ENCODE assay signal across 1 mouse cellular context in genomic region chr11:77512891-77513810, GRCm38 (mm10).
TF ChIP-seq lines count a peak whose summit lies in the region.

No protein-coding gene starts in this region.

TF ChIP-seq in CH12.LX, 34 proteins besides CTCF, POLR2A, EP300 and RAD21:
- TF ChIP-seq TCF12 (IDR thresholded peaks at IDR 0.05; ENCODE audit: low read depth, low read length) (no peak; the same call in 1 of the 2 replicates), ETS1 (conservative IDR thresholded peaks at IDR 0.05; ENCODE audit: low read depth, low read length) (no peak), MXI1 (IDR thresholded peaks at IDR 0.05; ENCODE audit: low read depth, low read length) (peak; percentile 68), UBTF (IDR thresholded peaks at IDR 0.05; ENCODE audit: low read depth, low read length) (peak; percentile 58; the same call in 1 of the 2 replicates), ZMIZ1 (IDR thresholded peaks at IDR 0.05; ENCODE audit: low read depth, low read length) (0 out of 2 replicates have a peak, but pooled peaks have one; percentile 69), MAZ (IDR thresholded peaks at IDR 0.05; ENCODE audit: low read depth, low read length) (peak; percentile 27; the same call in 1 of the 2 replicates), ELF1 (IDR thresholded peaks at IDR 0.05; ENCODE audit: low read depth, low read length) (peak; percentile 69), NRF1 (IDR thresholded peaks at IDR 0.05; ENCODE audit: low read depth, low read length) (peak; percentile 83), JUND (conservative IDR thresholded peaks at IDR 0.05; ENCODE audit: low read depth, low read length) (no peak), NELFE (IDR thresholded peaks at IDR 0.05; ENCODE audit: low read depth, low read length) (peak; percentile 97), BHLHE40 (IDR thresholded peaks at IDR 0.05; ENCODE audit: low read depth, low read length) (peak; percentile 56), MYC (IDR thresholded peaks at IDR 0.05; ENCODE audit: low read depth, low read length) (0 out of 2 replicates have a peak, but pooled peaks have one; percentile 47), KAT2A (IDR thresholded peaks at IDR 0.05; ENCODE audit: insufficient replicate concordance, low read length) (0 out of 2 replicates have a peak, but pooled peaks have one; percentile 46), POLR2AphosphoS2 (IDR thresholded peaks at IDR 0.05; ENCODE audit: low read depth, low read length) (0 out of 2 replicates have a peak, but pooled peaks have one; percentile 55), TBP (conservative IDR thresholded peaks at IDR 0.05; ENCODE audit: low read depth, low read length) (0 out of 2 replicates have a peak, but pooled peaks have one; percentile 32), SIN3A (IDR thresholded peaks at IDR 0.05; ENCODE audit: low read length) (peak; percentile 77), JUN (IDR thresholded peaks at IDR 0.05; ENCODE audit: insufficient read depth, low read depth, low read length) (no peak)
